Mouse (Mus musculus) adrenal gland, postnatal 14 days (tissue): ENCODE measurements around the gene Nanog. TPM values are rescaled to one million over a fixed set of nuclear protein-coding genes. Genes with fewer than 3 reads are reported as not detected.
"Not testable (repeated sequence)": the region's sequence is repeated elsewhere in the genome, so short reads cannot be mapped to it uniquely, and the experiment has no call there.

Source experiments
- DNase-seq: peaks from one replicate; pipeline ENCODE4 v3.0.0; 2021; ENCODE audit warnings: mixed read lengths
- long read RNA-seq, 2 experiments: library from polyadenylated mRNA; stranded (forward); transcript quantifications; one replicate each; pipeline ENCODE4 v2.0.0; 2021
- total RNA-seq: library from RNA; stranded (reverse); gene quantifications from 2 replicates; pipeline ENCODE4 v1.2.3, GENCODE M21; 2021

Gene Nanog
- total RNA-seq, result not detected in 2 replicates
- long read RNA-seq, experiment 1, result 0 reads
- long read RNA-seq, experiment 2, result 0 reads

- DNase-seq, result no peak
Observed at GRCm38 (mm10) chr6:122707036-122707800, at the start of gene Nanog. TSS of gene Nanog (plus strand) at chr6:122707489.

GRCm38 (mm10) chr6:122657630-122658029 lies 49.7 kb upstream of the Nanog start:
- DNase-seq, result no peak

GRCm38 (mm10) chr6:122659567-122659966 lies 47.7 kb upstream of the Nanog start:
- peak; percentile 59 for DNase-seq

- peak; percentile 54 for DNase-seq
Observed at GRCm38 (mm10) chr6:122660601-122661379, 46.5 kb upstream of the Nanog start.

- peak; percentile 65 for DNase-seq
Observed at GRCm38 (mm10) chr6:122662551-122663264, 44.6 kb upstream of the Nanog start.

- no peak for DNase-seq
Observed at GRCm38 (mm10) chr6:122663596-122664206, 43.6 kb upstream of the Nanog start.

GRCm38 (mm10) chr6:122665866-122666265 lies 41.4 kb upstream of the Nanog start:
- peak; percentile 36 for DNase-seq

GRCm38 (mm10) chr6:122667715-122668114 lies 39.6 kb upstream of the Nanog start:
- DNase-seq, result no peak

GRCm38 (mm10) chr6:122668823-122669222 lies 38.5 kb upstream of the Nanog start:
- no peak for DNase-seq

- DNase-seq, result peak; percentile 94
Observed at GRCm38 (mm10) chr6:122669406-122670200, 37.7 kb upstream of the Nanog start.

- DNase-seq, result no peak
Observed at GRCm38 (mm10) chr6:122670201-122670551, 37.1 kb upstream of the Nanog start.

GRCm38 (mm10) chr6:122670841-122671240 lies 36.4 kb upstream of the Nanog start:
- DNase-seq, result no peak

GRCm38 (mm10) chr6:122672746-122673145 lies 34.5 kb upstream of the Nanog start:
- DNase-seq, result no peak

GRCm38 (mm10) chr6:122682646-122683045 lies 24.6 kb upstream of the Nanog start:
- DNase-seq, result no peak

GRCm38 (mm10) chr6:122686709-122687108 lies 20.6 kb upstream of the Nanog start:
- DNase-seq, result no peak

GRCm38 (mm10) chr6:122689411-122690055 lies 17.8 kb upstream of the Nanog start:
- DNase-seq, result no peak

GRCm38 (mm10) chr6:122690082-122690481 lies 17.2 kb upstream of the Nanog start:
- DNase-seq, result no peak

- DNase-seq, result no peak
Observed at GRCm38 (mm10) chr6:122695398-122695797, 11.9 kb upstream of the Nanog start.

GRCm38 (mm10) chr6:122699628-122700027 lies 7.7 kb upstream of the Nanog start:
- not testable (repeated sequence) for DNase-seq

GRCm38 (mm10) chr6:122701816-122702215 lies 5.5 kb upstream of the Nanog start:
- DNase-seq, result no peak
